Mouse (Mus musculus) brown adipose tissue, adult 24 weeks (tissue): Measurements from ENCODE around the gene Zfp36l2. TPM values are rescaled to one million over a fixed set of nuclear protein-coding genes. Genes with fewer than 3 reads are reported as not detected.

Experiments
- H3K27ac ChIP-seq: fragments of 200-500 bp; replicated peaks from 2 replicates; pipeline ENCODE4 v1.5.1; 2012; ENCODE audit warnings: low read depth, mild to moderate bottlenecking, low read length
- H3K4me1 ChIP-seq: fragments of 200-500 bp; 2 replicates; pipeline ENCODE4 v1.6.1; 2012; ENCODE audit warnings: low read length, mixed read lengths; ENCODE audit not compliant: control insufficient read depth, insufficient read depth, insufficient read length
- H3K4me3 ChIP-seq: fragments of 200-500 bp; 2 replicates; pipeline ENCODE4 v1.5.1; 2012; ENCODE audit warnings: low read depth, mild to moderate bottlenecking, low read length, moderate library complexity; ENCODE audit not compliant: insufficient read depth
- polyA plus RNA-seq: library from polyadenylated mRNA; stranded (reverse); fragments of >200 nt; gene quantifications from 2 replicates; pipeline ENCODE4 v1.2.4, GENCODE M21; 2012; ENCODE audit not compliant: missing spikeins, insufficient read depth, insufficient read length

Zfp36l2 gene
- polyA plus RNA-seq, 1 experiment: 103 TPM

DNA sequence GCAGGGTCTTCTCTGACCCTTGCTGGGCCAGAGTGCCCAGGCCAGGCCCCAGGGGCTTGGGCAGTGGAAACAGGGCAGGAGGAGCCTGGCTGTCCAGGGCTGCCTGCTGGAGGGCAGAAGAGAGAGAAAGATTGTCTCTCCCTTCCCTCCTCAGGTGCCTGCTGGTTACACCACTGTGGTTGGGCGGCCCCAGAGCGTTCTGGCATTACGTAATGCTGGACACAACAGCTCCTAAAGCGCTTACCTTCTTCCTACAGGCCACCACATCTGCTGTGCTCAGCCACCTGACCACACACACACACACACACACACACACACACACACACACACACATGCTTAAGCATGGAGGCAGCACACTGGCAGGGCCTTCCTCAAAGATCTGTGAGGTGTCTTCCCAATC, 20.4 kb downstream of the Zfp36l2 start:
- no peak overlapping the region for H3K4me3 ChIP-seq
- H3K27ac ChIP-seq: no peak overlapping the region
- no peaks in the 10 kb centered on the region for H3K4me1 ChIP-seq

GRCm38 (mm10) chr17:84166135-84166860, 21.4 kb downstream of the Zfp36l2 start:
- H3K4me1 ChIP-seq: 0 out of 2 replicates have a peak, but pooled peaks cover under 1% of the 10 kb centered on the region
- H3K27ac ChIP-seq: no peak overlapping the region
- H3K4me3 ChIP-seq: no peak overlapping the region

- Histone ChIP-seq H3K27ac (no peak overlapping the region), H3K4me1 (peaks cover 4% of the 10 kb centered on the region; the same call in 1 of the 2 replicates), H3K4me3 (no peak overlapping the region)
These were observed 22.0 kb downstream of the Zfp36l2 start for GRCm38 (mm10) chr17:84165735-84166134.

DNA sequence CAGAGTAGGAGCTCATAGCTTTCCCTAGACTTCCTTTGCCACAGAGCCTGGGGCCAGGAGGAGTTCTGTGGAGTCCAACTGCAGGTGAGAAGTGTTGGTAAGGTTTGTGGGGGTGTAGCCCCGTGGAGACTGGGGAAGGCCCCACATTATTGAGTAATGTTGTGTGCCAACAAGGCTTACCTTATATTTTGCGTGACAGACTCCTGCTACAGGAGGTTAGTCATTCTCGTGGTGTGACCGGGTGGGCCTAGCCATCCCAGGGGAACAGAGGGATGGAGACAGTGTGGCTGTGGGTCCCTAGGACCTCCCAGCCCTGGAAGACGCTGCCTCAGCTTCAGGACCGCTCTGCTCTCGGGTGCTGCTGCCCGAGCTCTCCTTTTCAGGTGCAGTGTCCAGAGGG, 23.6 kb downstream of the Zfp36l2 start:
- H3K4me3 ChIP-seq: no peak overlapping the region
- H3K4me1 ChIP-seq: peaks cover 4% of the 10 kb centered on the region; the same call in 1 of the 2 replicates
- H3K27ac ChIP-seq: no peak overlapping the region

- Histone ChIP-seq H3K4me3 (no peak overlapping the region), H3K4me1 (peaks cover 4% of the 10 kb centered on the region; the same call in 1 of the 2 replicates), H3K27ac (no peak overlapping the region)
These were observed 24.5 kb downstream of the Zfp36l2 start for GRCm38 (mm10) chr17:84163066-84163785.

GRCm38 (mm10) chr17:84162211-84162760, 25.5 kb downstream of the Zfp36l2 start:
- Histone ChIP-seq H3K27ac (no peak overlapping the region), H3K4me3 (no peak overlapping the region), H3K4me1 (peaks cover 4% of the 10 kb centered on the region; the same call in 1 of the 2 replicates)

DNA sequence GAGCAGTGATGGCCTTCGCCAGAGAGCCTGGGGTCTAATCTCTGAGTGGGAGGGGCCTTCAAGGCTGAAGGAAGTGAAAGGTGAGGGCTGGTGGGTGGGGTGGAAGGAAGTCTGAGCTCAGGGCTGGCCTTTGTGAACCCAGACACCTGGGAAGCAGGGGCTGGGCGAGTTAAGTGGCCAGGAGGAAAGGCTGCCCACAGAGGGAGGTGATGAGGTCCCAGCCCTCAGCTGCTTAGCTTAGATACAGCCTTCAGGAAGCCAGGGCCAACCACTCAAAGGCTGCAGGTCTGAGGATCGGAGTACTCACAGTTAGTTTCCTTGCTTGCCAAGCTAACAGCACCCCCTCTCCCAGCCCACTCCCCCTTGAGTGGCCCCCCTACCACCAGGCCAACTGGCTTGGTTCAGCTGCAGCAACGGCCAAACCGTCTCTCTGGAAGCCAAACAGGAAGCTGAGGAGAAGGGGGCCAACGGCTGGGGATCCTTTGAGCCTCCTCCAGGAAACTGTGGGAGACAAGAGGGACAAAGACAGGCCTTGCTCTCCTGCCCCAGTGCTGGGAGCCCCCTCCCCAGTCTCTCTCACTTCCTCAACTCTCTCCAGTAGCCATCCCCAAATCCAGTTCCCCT, 26.4 kb downstream of the Zfp36l2 start:
- Histone ChIP-seq H3K27ac (no peak overlapping the region), H3K4me3 (no peak overlapping the region), H3K4me1 (peaks cover 4% of the 10 kb centered on the region; the same call in 1 of the 2 replicates)

DNA sequence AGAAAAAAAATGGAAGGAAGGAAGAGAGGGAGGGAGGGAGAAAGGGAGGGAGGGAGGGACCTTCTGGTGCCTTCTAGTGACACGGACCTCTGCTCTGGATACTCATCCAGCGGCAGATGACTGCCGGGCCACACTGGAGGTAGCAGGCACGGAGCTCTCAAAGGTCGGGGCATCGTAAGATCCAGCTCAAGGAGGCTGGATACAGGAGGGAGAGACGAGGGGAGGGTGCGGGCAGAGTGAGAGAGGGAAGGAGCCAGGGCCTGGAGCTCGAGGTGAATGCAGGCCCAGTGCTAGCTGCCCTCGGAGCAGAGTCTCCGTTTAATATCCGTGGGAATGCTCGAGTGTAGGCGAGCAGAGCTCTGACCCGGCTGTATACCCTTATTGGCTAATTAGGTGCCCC, 28.9 kb downstream of the Zfp36l2 start:
- Histone ChIP-seq H3K27ac (no peak overlapping the region), H3K4me1 (peaks cover 4% of the 10 kb centered on the region; the same call in 1 of the 2 replicates), H3K4me3 (no peak overlapping the region)

GRCm38 (mm10) chr17:84158461-84158795, 29.3 kb downstream of the Zfp36l2 start:
- H3K4me1 ChIP-seq: peaks cover 4% of the 10 kb centered on the region; the same call in 1 of the 2 replicates

DNA sequence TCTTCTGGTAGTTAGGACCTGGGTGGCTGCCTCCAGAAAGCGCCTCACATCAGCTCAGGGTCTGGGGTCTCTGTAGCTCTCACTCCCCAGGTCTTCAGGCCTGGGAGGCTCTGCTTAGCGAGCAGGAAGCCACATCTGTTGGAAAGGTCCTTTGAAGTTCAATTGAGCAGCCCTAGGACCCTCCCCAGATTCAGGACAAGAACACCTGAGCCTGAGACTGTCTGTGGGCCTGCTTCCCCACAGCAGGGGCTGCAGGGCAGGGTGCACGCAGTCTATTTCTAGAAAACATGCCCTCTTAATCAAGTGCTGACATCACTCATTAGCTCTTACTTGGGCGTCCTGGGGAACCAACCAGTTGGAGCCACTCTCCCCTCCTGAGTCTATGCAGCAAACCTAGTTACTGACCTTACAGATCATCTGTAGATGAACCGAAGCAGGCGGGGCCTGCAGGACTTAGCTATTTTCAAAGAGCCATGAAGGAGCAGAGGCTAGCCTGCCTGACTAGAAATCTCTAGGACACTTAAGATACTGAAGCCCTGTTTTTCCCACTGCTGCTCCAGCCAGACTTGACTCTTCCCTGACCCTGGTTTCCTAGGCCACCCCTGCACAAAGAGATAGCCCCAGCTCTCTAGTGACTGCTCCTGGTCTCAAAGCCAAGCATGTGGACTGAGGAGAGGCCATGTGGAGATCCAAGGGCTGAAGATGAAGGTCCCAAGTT, 29.8 kb downstream of the Zfp36l2 start:
- Histone ChIP-seq H3K4me1 (peaks cover 4% of the 10 kb centered on the region; the same call in 1 of the 2 replicates), H3K27ac (no peak overlapping the region), H3K4me3 (no peak overlapping the region)

More at GRCm38 (mm10) chr17:84158461-84158795, 29.3 kb downstream of the Zfp36l2 start:
- Histone ChIP-seq H3K27ac (no peak overlapping the region), H3K4me3 (no peak overlapping the region)

DNA sequence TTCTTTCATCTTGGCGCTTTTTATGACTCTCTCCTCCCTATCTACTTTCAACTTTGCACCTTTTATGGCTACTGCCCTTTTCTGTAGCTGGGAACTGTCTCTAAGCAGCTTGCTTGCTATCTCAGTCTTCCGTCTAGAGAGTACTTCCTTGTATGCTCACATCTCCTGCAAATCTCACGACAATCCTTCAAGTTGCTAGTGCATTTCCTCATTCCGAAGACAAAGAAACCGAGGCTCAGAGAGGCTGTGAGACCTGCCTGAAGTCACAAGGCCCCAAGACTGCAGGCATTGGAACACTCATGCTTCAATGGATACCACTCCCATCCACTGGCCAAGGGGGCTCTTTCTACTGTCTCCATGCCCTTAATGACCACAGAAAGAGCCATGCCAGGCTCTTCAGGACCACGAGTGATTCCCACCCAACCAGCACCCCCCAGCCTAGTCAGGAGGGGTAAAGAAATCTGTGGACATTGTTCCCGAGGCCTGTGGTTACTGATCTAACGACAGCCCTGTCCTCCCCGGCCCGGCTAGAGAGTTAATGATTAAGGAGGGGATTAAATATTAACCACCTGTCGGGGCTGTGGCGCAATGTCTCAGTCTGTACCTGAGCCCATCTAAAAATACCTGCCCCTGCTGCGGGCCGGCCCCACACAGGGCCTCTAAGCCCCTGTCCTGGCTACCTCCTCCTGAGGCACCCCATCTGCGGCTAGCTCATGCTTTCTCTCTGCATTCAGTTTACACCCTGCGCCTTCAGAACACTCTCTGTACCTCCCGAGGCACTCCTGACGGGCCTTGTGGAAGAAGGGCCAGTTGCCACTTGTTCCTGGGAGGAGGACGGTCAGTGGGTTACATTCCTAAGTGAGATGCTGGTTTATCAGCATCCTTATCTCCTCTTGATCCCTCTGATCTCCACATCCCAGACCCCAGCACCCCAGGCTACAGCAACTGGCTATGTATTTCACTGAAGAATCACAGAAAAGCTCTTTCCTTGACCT, 30.7 kb downstream of the Zfp36l2 start:
- Histone ChIP-seq H3K4me3 (no peak overlapping the region), H3K27ac (no peak overlapping the region), H3K4me1 (peaks cover 4% of the 10 kb centered on the region; the same call in 1 of the 2 replicates)

DNA sequence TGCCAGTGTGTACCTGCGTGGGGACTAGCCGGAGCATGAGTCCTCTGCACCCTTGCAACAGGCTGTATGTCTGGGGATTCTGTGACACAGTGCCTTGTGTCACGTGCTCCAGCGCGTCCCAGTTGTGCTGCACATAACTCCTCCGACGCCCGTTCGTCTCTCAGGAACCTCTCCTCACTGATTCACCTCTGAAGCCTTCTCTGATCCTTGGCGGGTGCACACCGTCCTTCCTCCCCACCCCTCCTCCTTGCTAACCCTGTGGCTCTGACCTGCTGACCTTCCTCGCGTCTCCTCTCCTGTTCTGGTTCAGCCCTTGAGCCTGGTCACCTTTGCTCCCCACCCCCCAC, 31.5 kb downstream of the Zfp36l2 start:
- Histone ChIP-seq H3K4me3 (no peak overlapping the region), H3K27ac (no peak overlapping the region), H3K4me1 (peaks cover 2% of the 10 kb centered on the region; the same call in 1 of the 2 replicates)

- no peak overlapping the region for H3K4me3 ChIP-seq
- H3K27ac ChIP-seq: no peak overlapping the region
- H3K4me1 ChIP-seq: no peaks in the 10 kb centered on the region
These were observed 32.1 kb downstream of the Zfp36l2 start for GRCm38 (mm10) chr17:84155516-84156226.
